Mouse (Mus musculus): Measurements from ENCODE around the gene Cap2.

The Cap2 gene

DNA sequence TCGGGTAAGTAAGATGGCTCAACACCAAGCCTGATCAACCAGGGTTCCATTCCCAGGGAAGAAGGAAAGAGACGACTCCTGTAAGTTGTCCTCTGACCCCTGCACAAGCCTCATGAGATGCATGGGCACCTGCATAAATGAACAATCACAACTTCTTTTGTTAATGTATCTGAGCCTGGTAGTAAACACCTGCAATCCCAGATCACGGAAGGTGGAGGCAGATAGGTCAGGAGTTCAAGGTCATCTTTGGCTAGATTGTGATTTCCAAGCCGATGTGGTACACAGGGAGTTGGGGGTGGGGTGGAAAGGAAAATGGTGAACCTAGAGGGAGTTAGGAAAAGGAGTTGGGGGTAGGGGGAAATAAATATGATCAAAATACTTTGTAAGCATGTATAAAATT, 131.1 kb downstream of the Cap2 start:
- no peak for DNase-seq (ENCODE audit: low spot score)

DNA sequence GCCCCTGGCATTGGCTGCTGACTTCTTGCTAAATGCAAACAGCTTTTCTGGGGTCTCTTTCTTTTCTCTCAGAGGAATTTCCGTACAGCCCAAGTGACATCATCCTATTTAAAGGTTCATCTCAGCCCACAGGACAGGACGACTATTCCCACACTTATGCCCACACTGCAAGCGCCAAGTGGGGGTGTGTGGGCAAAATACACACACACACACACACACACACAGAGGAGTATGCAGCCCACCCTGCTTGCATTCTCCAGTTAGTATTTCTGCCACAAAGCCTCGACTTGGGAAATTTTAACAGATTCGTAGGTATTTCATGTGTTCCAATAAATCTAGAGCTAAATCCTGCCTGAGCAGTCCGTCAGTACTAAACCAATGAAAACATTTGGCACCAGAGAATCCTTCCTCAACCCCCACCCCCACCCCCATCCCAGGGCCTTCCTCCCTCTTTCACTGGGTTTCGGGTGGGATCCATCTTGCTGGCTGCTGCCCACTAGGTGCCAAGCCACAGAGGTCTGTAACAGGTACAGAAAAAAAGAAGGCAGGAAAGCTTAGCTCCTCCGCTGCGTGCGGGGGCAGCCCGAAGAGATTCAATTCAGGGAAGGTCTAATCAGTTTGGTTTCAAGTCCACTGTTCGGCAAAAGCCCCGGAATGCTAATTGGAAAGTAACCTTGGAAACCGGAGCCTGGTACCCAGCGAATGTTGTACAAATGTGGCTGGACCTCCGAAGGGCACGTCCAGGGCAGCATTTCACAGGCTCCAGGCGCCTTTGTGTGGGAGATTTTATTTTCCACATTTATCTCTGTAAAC, 131.9 kb downstream of the Cap2 start:
- DNase-seq (ENCODE audit: low spot score) = no peak

DNA sequence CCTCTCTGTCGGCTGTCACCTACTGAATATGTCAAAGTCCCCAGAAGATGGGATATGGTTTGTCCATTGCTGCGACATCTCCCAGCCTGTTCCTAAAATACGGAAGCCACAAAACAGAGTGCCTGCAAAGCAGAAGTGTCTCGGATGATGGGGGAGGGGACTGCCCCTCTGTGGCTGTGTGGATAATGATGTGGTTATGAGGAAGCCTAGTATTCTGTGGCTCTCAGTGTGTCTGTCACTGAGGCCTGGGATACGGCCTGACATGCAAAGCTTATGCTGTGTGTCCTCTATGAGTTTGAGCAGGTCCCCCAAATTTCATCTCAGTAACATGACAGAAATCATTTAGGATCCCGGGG, 132.5 kb downstream of the Cap2 start:
- DNase-seq (ENCODE audit: low spot score) = no peak

DNA sequence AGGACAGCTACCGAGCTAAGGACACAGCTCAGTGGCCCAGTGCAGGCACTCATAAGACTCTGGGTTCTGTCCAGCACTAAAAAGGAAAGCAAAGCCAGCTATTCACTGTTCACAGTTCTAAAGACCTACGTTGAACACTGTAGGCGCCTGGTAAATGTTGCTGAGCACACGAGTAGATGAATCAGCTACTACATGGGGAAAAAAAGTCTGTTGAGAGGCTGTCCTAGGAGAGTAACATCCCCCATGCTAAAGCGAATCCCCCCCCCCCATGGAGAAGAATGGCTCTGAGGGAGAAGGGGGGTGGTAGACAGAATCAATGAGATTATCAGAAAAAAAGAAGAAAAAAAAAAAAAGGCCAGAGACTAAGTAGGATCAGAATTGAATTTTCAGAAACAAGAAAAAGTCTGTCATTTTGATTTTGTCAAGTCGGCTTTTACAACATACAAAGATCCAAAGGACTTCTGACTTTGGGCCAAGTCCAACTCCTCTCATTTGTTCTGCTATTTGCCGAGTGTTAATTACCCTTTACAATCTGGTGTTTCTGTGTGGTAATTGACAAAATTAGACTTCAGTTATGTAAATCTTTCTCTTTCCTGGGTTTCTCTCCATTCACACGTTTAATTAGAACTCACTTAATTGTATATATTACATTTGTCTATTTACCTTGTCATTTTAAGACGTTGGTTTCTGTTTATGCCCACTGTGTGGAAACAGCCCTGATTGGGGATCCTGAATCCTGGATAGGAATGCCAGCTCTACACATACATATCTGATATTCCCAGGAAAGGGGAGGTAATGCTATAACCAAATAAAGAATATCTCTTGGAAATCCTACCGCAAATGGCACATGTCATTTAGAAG, 139.2 kb downstream of the Cap2 start:
- no peak for DNase-seq (ENCODE audit: low spot score)

DNA sequence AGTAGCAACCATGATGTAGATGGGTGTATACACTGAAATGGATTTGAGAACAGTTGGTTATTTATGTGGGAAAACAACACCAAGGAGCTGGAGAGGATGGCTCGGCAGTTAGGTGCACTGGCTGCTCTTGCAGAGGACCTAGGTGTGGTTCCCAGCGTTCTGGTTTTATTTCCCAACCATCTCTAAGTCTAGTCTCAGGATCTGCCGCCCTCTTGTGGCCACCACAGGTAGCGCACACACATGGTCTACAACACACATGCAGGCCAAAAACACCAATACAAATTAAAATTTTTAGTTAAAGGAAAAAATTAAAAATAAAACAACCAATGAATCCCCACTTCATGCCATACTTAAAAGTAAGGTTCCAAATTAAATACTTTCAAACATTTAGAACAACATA, 140.7 kb downstream of the Cap2 start:
- no peak for DNase-seq (ENCODE audit: low spot score)

DNA sequence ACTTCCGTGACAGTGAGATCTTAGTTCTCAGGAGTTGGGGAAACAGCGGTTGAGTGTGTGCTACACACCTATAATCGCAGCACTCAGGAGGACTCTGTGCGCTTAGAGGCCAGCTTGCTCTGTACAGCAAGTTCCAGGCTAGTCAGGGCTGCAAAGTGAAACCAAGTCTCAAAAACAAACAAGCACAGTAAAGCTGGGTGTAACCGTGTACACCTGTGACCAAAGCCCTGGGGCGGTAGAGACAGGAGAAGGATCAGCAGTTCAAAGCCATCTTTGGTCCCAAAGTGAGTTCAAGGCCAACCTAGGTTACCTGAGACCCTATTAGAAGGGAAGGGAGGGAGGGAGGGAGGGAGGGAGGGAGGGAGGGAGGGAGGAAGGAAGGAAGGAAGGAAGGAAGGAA, 142.5 kb downstream of the Cap2 start:
- no peak for DNase-seq (ENCODE audit: low spot score)

DNA sequence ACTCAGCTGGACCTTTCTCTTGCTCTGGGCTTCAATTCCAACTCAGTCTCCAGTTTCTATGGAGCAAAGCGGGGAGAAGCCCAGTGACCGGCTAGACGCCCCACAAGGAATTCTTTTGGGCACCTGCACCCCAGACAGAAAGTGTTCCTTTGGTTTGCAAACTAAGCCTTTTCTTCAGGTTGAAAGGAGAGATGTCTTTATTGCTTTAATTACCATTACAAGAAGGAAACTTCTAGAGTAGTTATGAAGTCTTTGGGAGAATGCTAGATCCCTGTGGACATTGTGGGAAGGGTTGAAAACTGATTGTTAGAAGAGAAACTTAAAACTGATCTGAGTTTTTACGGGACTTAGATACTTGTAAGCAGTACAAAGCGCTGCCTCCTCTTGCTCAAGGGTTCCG, 143.8 kb downstream of the Cap2 start:
- no peak for DNase-seq (ENCODE audit: low spot score)

DNA sequence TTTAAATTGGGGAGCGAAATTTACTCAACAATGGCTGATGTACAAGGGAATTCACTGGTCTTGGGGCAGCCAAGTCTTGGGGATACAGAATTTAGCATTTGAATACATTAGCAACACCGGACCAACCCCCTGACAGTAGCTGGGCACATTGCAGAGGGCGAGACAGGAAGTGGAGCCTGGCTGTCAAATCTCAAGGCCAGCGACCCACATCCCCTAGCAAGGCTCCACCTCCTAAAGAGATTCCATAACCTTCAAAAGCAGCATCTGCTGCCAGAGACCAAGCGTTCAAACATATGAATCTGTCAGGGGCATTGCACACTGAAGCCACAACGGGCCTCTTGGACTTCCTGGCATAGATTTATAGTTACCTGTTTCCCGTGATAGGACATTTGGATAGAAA, 150.2 kb downstream of the Cap2 start:
- no peak for DNase-seq (ENCODE audit: low spot score)

DNA sequence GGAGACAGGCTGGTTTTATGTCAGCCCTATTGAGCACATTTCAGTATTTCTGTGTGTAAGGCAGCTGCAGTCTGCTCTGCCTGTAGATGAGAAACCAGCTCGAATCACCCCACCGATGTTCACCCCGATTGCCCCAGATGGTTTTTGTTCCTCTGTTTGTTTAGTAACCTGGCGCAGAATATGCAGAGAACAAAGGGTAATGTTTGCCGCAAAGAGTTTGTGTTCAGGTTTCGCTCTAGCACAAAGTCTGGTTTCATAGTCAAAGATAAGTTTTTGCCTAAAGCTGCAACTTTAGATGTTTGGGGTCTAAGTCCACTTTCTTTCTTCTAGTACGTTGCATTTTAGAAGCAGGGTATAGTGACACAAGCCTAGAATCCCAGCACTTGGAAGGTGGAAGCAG, 151.0 kb downstream of the Cap2 start:
- no peak for DNase-seq (ENCODE audit: low spot score)

DNA sequence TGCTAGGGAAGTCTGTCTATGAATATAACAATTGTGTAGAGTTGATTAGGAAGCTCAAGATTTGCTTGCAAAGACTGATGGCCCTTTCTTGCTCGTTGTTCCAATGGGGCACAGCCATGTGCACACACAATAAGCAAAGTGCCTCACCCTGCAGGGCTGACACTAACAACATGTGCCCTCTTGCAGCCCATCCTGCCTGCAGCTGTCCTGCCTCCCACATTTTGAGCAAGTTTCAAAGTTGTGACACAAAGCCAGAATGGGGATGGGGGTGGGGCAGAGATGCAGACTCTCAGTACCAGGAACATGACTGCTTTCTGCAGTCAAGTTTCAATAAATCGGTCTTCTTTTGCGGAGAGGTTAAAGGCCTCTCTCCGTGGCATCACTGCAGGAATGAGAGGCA, 152.0 kb downstream of the Cap2 start:
- DNase-seq (ENCODE audit: low spot score) = no peak

DNA sequence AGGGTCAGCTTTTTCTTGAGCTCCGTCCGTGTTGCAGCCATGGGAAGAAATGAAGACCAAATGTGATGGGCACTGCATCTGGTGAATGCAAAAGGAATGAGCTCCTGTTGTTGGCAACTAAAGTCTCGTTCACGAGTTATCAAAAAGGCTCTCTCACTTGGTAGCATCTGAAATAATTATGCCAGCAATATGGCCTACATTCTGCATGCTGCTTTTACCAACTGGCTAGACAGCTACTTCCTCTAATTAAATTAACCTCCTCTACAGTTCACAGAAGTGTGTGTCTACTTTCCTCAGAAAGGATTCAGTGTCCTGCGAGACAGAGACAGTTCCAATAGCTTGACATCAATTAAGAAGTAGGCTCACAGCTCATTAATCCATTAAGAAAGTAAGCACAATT, 152.9 kb downstream of the Cap2 start:
- DNase-seq (ENCODE audit: low spot score) = no peak

DNA sequence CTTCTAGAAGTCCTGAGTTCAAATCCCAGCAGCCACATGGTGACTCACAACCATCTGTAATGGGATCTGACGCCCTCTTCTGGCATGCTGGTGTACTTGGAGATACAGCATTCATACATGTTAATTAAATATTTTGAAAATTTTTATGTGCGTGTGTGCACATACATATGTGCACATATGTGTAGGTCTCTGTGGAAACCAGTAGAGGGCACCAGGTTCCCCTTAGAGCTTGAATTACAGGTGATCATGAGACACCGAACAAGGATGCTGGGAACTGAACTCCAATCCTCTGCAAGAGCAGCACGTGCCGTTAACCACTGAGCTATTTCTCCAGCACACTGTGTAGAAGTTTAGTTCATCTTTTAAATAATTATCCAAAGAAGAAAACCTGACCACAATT, 157.6 kb downstream of the Cap2 start:
- no peak for DNase-seq (ENCODE audit: low spot score)

DNA sequence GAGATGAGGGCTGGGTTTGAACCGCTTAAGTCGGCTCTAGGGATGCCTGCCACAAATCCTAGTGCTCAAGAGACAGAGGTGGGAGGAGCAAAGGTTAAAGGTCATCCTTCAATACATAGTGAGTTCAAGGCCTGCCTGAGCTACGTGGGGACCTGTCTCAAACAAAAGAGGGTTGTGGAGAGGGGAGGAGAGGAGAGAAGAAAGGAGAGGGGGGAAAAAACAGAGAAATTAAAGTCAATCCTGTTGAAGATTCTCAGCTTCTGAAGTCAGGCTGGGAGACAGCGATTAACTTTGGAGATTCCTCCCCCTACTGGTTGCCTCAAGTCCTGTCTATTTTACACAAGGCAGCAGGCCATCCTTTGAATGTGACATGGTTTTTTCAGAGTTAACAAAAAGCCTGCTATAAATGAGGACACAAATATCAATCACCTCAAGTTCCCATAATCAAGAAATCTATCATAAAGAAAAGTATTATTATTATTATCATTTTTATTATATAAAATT, 161.9 kb downstream of the Cap2 start:
- DNase-seq (ENCODE audit: low spot score) = no peak

DNA sequence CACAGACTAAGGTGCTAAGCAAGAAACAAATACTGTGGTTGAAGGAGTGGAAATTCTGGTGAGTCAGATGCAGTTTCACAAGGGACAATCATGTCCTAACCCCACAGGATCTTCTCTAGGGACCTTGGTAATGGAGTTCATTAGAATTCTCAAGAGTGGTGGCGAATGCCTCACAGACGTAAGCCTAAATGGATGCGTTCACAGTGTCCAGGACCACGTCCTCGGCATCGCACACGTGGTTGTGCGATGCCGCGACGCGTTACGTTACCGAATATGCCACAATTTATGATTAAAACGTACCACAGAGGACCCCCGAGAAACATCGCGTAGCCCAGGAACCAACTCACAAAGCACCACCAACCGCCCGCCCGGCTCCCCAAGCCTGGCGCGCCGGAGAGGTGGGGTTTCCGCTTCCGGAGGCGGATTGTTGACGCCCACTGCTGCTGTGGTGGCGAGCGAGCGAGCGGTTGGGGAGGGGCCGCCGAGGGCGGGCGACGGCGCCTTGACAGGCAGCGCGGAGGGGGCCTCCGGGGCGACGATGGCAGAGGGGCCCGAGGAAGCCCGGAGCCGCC, 167.5 kb downstream of the Cap2 start, which contains the start of gene Fam8a1:
TSS of gene Fam8a1 (plus strand) at position 475 of the 572 bp plus-strand sequence.
- peak; percentile 93 for DNase-seq (ENCODE audit: low spot score)

DNA sequence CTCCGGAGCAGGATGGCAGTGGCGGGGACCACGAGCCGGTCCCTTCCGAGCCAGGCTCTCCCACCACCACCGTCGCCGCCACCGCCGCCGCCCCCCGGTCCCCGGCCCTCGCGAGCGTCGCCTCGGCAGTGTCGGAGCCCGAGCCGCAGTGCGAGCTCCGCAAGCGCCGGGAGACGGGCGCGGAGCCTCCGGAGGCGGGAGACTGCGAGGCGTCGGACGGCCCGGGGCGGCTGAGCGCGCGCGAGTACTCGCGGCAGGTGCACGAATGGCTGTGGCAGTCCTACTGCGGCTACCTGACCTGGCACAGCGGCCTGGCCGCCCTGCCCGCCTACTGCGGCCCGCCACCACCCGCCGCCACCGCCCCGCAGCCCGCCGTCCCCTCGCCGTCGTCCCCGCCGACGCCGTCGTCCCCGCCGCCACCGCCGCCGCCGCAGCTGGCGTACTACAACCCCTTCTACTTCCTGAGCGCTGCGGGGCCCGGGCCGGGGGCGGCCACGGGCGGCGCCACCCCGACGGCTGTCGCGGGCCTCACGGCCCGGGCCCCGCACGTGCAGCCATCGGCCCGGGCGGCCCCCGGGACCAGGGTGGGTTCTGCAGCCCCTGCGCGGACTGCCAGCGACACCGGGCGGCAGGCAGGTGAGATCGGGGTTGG, 168.1 kb downstream of the Cap2 start:
- DNase-seq (ENCODE audit: low spot score) = no peak

DNA sequence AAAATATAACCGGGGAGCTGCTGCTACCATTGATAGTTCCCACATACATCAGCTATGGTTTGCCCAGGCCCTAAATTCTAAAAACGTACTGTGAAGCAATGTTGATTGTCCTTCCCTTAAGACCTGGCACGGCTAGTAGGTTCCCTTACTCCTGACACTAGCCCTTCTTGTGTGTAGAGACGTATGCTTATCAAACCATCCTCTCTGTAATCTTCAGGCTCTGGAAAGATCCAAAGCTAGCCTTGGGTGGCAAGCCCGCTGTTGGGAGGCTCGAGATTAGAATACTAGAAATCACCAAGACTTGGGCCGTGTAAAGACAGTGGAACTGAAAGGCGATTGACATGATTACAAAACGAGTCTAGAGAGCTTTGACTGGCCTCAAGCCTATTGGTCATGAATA, 168.9 kb downstream of the Cap2 start:
- no peak for DNase-seq (ENCODE audit: low spot score)

DNA sequence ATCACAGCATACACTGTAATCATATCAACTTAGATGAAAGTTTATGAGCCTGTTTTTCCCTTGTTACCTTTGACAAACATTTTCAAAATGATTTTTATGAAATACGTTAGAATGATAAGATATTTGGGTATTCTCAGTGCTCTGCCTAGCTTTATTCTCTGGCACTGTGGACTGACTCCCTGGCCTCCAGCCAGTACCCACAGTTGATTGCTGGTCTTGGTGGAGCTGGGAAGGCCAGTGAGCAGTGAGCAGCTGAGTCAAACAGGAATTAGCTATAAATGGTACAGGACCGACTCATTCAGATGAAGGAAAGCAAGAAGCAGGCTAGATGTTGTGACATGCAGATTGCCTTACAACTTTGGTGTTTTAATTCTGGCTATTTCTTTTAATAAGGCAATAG, 173.0 kb downstream of the Cap2 start:
- no peak for DNase-seq (ENCODE audit: low spot score)

DNA sequence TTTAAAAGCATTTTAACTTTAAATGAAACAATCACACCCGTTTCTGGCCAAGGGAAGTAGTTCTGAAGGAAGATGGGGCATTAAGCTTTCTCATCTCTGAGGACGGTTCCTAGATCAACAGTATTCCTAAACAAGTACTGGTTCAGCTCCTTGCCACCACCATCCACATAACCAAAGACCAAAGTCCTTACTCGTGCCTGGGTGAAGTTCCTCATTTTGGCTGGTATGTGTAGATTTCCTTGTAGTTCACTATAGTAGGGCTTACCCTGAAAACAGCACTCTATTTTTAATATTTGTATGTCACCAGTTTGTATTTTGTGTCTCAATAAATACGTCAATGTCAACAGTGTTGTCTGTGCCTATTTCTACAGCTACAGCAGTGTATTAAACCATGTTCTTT, 176.1 kb downstream of the Cap2 start:
- no peak for DNase-seq (ENCODE audit: low spot score)

DNA sequence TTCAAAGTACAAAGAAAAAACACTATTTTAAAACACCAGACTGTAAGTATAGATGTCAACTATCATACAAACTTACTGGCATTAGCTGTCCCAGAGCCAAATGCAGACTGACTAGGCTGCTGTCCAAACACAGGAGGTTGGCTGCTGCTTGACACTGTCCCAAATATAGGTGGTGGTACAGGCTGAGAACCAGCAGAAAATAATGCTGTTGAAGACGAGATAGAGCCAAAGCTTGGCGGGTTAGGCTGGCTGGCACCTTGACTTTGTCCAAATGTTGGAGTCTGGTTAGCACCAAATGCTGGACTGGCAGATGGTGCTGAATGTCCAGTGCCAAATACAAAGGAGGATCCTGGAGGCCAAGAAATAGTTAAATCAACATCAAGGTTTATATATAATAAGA, 181.3 kb downstream of the Cap2 start:
- DNase-seq (ENCODE audit: low spot score) = no peak

DNA sequence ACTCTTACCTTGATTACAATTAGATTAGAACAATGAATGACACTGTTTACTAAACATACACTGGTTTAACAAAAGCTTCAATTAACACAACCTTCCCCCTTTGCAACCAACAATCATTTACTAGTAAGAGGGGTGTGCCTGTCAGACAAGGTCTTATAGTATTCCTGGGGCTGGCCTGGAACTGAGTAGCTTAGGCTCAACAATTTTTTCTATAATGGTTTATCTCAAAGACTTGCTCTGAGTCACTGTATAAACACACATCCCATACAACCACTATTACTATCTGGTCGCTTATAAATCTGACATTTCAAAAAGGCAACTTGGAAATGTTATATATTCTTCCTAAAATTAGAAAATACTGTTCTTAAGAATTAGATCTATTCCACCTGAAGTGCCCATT, 181.7 kb downstream of the Cap2 start:
- no peak for DNase-seq (ENCODE audit: low spot score)

DNA sequence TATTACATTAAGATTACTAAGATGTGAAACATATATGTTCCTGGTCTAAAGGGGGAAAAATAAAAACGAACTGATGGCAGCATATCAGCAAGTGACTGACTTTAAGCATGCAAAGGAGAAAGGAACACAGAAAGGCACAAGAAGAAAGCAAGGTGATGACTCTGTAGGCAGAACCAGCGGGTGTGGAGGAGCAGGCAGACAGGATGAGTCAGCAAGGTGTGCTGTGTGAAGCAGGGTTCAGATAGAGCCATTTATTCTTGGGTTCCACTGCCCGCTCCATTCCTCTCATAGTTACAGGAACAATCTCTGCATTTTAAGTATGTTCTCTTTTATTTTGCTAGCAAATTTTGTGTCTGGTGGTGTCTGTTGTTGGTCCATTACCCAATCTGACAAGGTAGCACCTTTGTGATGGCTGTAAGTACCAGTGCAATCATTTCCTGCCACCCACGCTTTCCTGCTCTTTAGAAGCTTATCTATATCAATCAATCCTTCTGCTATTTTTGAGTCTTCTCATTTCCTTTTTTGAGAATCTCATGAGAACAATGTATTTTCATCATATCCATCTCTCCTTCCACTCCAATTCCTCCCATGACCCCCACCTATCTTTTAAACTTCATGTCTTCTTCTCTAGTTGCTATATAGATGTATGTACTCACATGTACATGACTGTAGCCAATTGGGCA, 189.1 kb downstream of the Cap2 start:
- DNase-seq (ENCODE audit: low spot score) = no peak

Data from ovary, postnatal 14 days (tissue).